Mouse (Mus musculus) embryonic facial prominence, embryonic 12.5 days (tissue): ENCODE data around the gene Gm42791. TPM values are rescaled to one million over a fixed set of nuclear protein-coding genes. Genes with fewer than 3 reads are reported as not detected.
A peak's percentile ranks its signal among the peaks of the same experiment; 100 is the strongest.

Experiments used
- ATAC-seq: fragments of 200-750 bp; cut with Nextera tagmentation; 2 replicates; pipeline ENCODE4 v1.8.0; 2017; ENCODE audit not compliant: insufficient number of reproducible peaks, insufficient read depth, low FRiP score, low TSS enrichment
- H3K27ac ChIP-seq: fragments of 300-500 bp; sonication (generic); 2 replicates; pipeline ENCODE4 v1.5.1; 2016; ENCODE audit warnings: mild to moderate bottlenecking
- H3K27me3 ChIP-seq: fragments of 300-500 bp; sonication (generic); 2 replicates; pipeline ENCODE4 v1.6.1; 2016; ENCODE audit warnings: mild to moderate bottlenecking, moderate library complexity
- H3K36me3 ChIP-seq: fragments of 300-500 bp; sonication (generic); 2 replicates; pipeline ENCODE4 v1.6.1; 2016; ENCODE audit warnings: mild to moderate bottlenecking
- H3K4me1 ChIP-seq: fragments of 300-500 bp; sonication (generic); 2 replicates; pipeline ENCODE4 v1.6.1; 2016
- H3K4me2 ChIP-seq: fragments of 300-500 bp; sonication (generic); replicated peaks from 2 replicates; pipeline ENCODE4 v1.6.1; 2016; ENCODE audit warnings: mild to moderate bottlenecking, moderate library complexity
- H3K4me3 ChIP-seq: fragments of 300-500 bp; sonication (generic); 2 replicates; pipeline ENCODE4 v1.5.1; 2016; ENCODE audit warnings: mild to moderate bottlenecking
- H3K9ac ChIP-seq: fragments of 300-500 bp; sonication (generic); 2 replicates; pipeline ENCODE4 v1.6.1; 2016; ENCODE audit warnings: mild to moderate bottlenecking, moderate library complexity
- H3K9me3 ChIP-seq: fragments of 300-500 bp; sonication (generic); 2 replicates; pipeline ENCODE4 v1.6.1; 2016; ENCODE audit warnings: mild to moderate bottlenecking, moderate library complexity
- WGBS: fragments of 180-500 bp; shearing (Covaris S2); methylation state at CpG from one replicate; pipeline ENCODE4 v1.1.7; 2016; 5-methylcytosine and 5-hydroxymethylcytosine counted together
- polyA plus RNA-seq: library from polyadenylated mRNA; unstranded; fragments of >200 nt; fragmentation: Nextera tagmentation; extraction: Ambion mirVana; gene quantifications from 2 replicates; pipeline ENCODE4 v1.2.1, GENCODE M21; 2016

Gene Gm42791
- polyA plus RNA-seq, 1 experiment from 2014 or later = 3.4 TPM

- 67% methylated on average over 16 of the region's 16 CpGs for WGBS
- no peak for ATAC-seq
- Histone ChIP-seq H3K4me3 (no peak overlapping the region), H3K4me1 (peaks cover 7% of the 10 kb centered on the region; the same call in 1 of the 2 replicates), H3K27ac (no peak overlapping the region), H3K36me3 (no peaks in the 10 kb centered on the region), H3K4me2 (0 out of 2 replicates have a peak overlapping the region, but pooled peaks have one; percentile 18), H3K9me3 (no peaks in the 10 kb centered on the region), H3K9ac (no peak overlapping the region), H3K27me3 (no peaks in the 10 kb centered on the region)
Observed at GRCm38 (mm10) chr5:149020681-149021062, 25.7 kb upstream of the Gm42791 start.

GRCm38 (mm10) chr5:149020059-149020680, 25.2 kb upstream of the Gm42791 start:
- Histone ChIP-seq H3K9ac (no peak overlapping the region), H3K4me3 (no peak overlapping the region), H3K4me2 (0 out of 2 replicates have a peak overlapping the region, but pooled peaks have one; percentile 18), H3K36me3 (no peaks in the 10 kb centered on the region), H3K9me3 (no peaks in the 10 kb centered on the region), H3K27ac (no peak overlapping the region), H3K4me1 (peaks cover 7% of the 10 kb centered on the region; the same call in 1 of the 2 replicates), H3K27me3 (no peaks in the 10 kb centered on the region)
- WGBS = 44% methylated on average over 18 of the region's 18 CpGs
- no peak for ATAC-seq

- H3K4me1 ChIP-seq = peaks cover 12% of the 10 kb centered on the region
- WGBS = 92% methylated on average over 3 of the region's 3 CpGs
- H3K4me3 ChIP-seq = no peak overlapping the region
- no peak overlapping the region for H3K4me2 ChIP-seq
- H3K27me3 ChIP-seq = no peaks in the 10 kb centered on the region
- no peak overlapping the region for H3K27ac ChIP-seq
- no peaks in the 10 kb centered on the region for H3K36me3 ChIP-seq
- no peak overlapping the region for H3K9ac ChIP-seq
- H3K9me3 ChIP-seq = no peaks in the 10 kb centered on the region
- no peak for ATAC-seq
Observed at GRCm38 (mm10) chr5:149017666-149018415, 22.9 kb upstream of the Gm42791 start.

- ATAC-seq = no peak
- H3K4me1 ChIP-seq = peaks cover 12% of the 10 kb centered on the region
- no peaks in the 10 kb centered on the region for H3K36me3 ChIP-seq
- no peaks in the 10 kb centered on the region for H3K9me3 ChIP-seq
- H3K9ac ChIP-seq = no peak overlapping the region
- 93% methylated on average over 3 of the region's 3 CpGs for WGBS
- H3K4me2 ChIP-seq = no peak overlapping the region
- H3K4me3 ChIP-seq = no peak overlapping the region
- no peaks in the 10 kb centered on the region for H3K27me3 ChIP-seq
- H3K27ac ChIP-seq = no peak overlapping the region
Observed at GRCm38 (mm10) chr5:149017181-149017580, 22.2 kb upstream of the Gm42791 start.

GRCm38 (mm10) chr5:149016261-149016660, 21.3 kb upstream of the Gm42791 start:
- peaks cover 12% of the 10 kb centered on the region for H3K4me1 ChIP-seq
- no peak overlapping the region for H3K9ac ChIP-seq
- H3K27ac ChIP-seq = no peak overlapping the region
- H3K27me3 ChIP-seq = no peaks in the 10 kb centered on the region
- H3K36me3 ChIP-seq = no peaks in the 10 kb centered on the region
- 67% methylated on average over 5 of the region's 5 CpGs for WGBS
- H3K4me2 ChIP-seq = peak overlapping the region; percentile 89
- H3K9me3 ChIP-seq = no peaks in the 10 kb centered on the region
- H3K4me3 ChIP-seq = no peak overlapping the region
- no peak for ATAC-seq

- 1% methylated on average over 37 of the region's 37 CpGs for WGBS
- Histone ChIP-seq H3K9me3 (no peaks in the 10 kb centered on the region), H3K4me2 (peak overlapping the region; percentile 89), H3K27me3 (no peaks in the 10 kb centered on the region), H3K27ac (peak overlapping the region; percentile 57; the same call in 1 of the 2 replicates), H3K36me3 (no peaks in the 10 kb centered on the region), H3K9ac (peak overlapping the region; percentile 68), H3K4me3 (peak overlapping the region; percentile 55), H3K4me1 (peaks cover 12% of the 10 kb centered on the region)
- peak; percentile 74; the same call in 1 of the 2 replicates for ATAC-seq
Observed at GRCm38 (mm10) chr5:149015335-149016201, 20.6 kb upstream of the Gm42791 start.

- Histone ChIP-seq H3K9ac (peak overlapping the region; percentile 68), H3K4me1 (peaks cover 10% of the 10 kb centered on the region), H3K4me2 (peak overlapping the region; percentile 89), H3K27me3 (no peaks in the 10 kb centered on the region), H3K27ac (0 out of 2 replicates have a peak overlapping the region, but pooled peaks have one; percentile 4), H3K36me3 (no peaks in the 10 kb centered on the region), H3K9me3 (no peaks in the 10 kb centered on the region), H3K4me3 (peak overlapping the region; percentile 55)
- 14% methylated on average over 17 of the region's 17 CpGs for WGBS
- ATAC-seq = no peak
Observed at GRCm38 (mm10) chr5:149014600-149015268, 19.8 kb upstream of the Gm42791 start.

- no peak for ATAC-seq
- Histone ChIP-seq H3K36me3 (no peaks in the 10 kb centered on the region), H3K4me1 (peaks cover 10% of the 10 kb centered on the region), H3K27ac (0 out of 2 replicates have a peak overlapping the region, but pooled peaks have one; percentile 4), H3K27me3 (no peaks in the 10 kb centered on the region), H3K9ac (no peak overlapping the region), H3K4me3 (0 out of 2 replicates have a peak overlapping the region, but pooled peaks have one; percentile 7), H3K4me2 (peak overlapping the region; percentile 89; the same call in 1 of the 2 replicates), H3K9me3 (no peaks in the 10 kb centered on the region)
- 66% methylated on average over 7 of the region's 7 CpGs for WGBS
Observed at GRCm38 (mm10) chr5:149013817-149014508, 19.0 kb upstream of the Gm42791 start.

GRCm38 (mm10) chr5:149009111-149009510, 14.2 kb upstream of the Gm42791 start:
- H3K36me3 ChIP-seq = no peaks in the 10 kb centered on the region
- no peak for ATAC-seq
- no peak overlapping the region for H3K4me3 ChIP-seq
- WGBS = 80% methylated on average over 3 of the region's 3 CpGs
- no peak overlapping the region for H3K9ac ChIP-seq
- peaks cover 26% of the 10 kb centered on the region for H3K4me1 ChIP-seq
- no peaks in the 10 kb centered on the region for H3K27me3 ChIP-seq
- no peaks in the 10 kb centered on the region for H3K9me3 ChIP-seq
- no peak overlapping the region for H3K27ac ChIP-seq
- no peak overlapping the region for H3K4me2 ChIP-seq

- H3K36me3 ChIP-seq = no peaks in the 10 kb centered on the region
- no peak for ATAC-seq
- no peak overlapping the region for H3K9ac ChIP-seq
- no peaks in the 10 kb centered on the region for H3K27me3 ChIP-seq
- WGBS = 59% methylated on average over 5 of the region's 5 CpGs
- peaks cover 35% of the 10 kb centered on the region for H3K4me1 ChIP-seq
- H3K4me2 ChIP-seq = peak overlapping the region; percentile 42
- peak overlapping the region; percentile 61; the same call in 1 of the 2 replicates for H3K27ac ChIP-seq
- H3K4me3 ChIP-seq = no peak overlapping the region
- H3K9me3 ChIP-seq = no peaks in the 10 kb centered on the region
Observed at GRCm38 (mm10) chr5:149007295-149007646, 12.3 kb upstream of the Gm42791 start.
